Mouse (Mus musculus) ovary, postnatal 14 days (tissue): ENCODE data around the gene Zfp335.
"Not testable (repeated sequence)": the region's sequence is repeated elsewhere in the genome, so short reads cannot be mapped to it uniquely, and the experiment has no call there.

Experiments
- DNase-seq: peaks from one replicate; pipeline ENCODE4 v3.0.0; 2022; ENCODE audit warnings: low spot score

Gene Zfp335

GRCm38 (mm10) chr2:164866741-164867551 is 44.6 kb downstream of the Zfp335 start:
- DNase-seq: peak; percentile 46

GRCm38 (mm10) chr2:164864593-164864992 is 47.0 kb downstream of the Zfp335 start:
- DNase-seq: no peak

- not testable (repeated sequence) for DNase-seq
These were observed 48.1 kb downstream of the Zfp335 start for GRCm38 (mm10) chr2:164863411-164863810.

GRCm38 (mm10) chr2:164862179-164862861 is 49.2 kb downstream of the Zfp335 start:
- DNase-seq: peak; percentile 67

GRCm38 (mm10) chr2:164861094-164861493 is 50.5 kb downstream of the Zfp335 start:
- DNase-seq: no peak

- DNase-seq: no peak
These were observed 51.7 kb downstream of the Zfp335 start for GRCm38 (mm10) chr2:164859640-164860432.

GRCm38 (mm10) chr2:164859155-164859554 is 52.4 kb downstream of the Zfp335 start:
- DNase-seq: no peak

GRCm38 (mm10) chr2:164857842-164858553 is 53.6 kb downstream of the Zfp335 start:
- no peak for DNase-seq

GRCm38 (mm10) chr2:164857101-164857821 is 54.3 kb downstream of the Zfp335 start, which contains the start of gene Pltp:
Gene Pltp (minus strand): TSS chr2:164857711.
- peak; percentile 44 for DNase-seq

- no peak for DNase-seq
These were observed 55.1 kb downstream of the Zfp335 start for GRCm38 (mm10) chr2:164856309-164857100.

GRCm38 (mm10) chr2:164855572-164855971 is 56.0 kb downstream of the Zfp335 start:
- DNase-seq: not testable (repeated sequence)

- DNase-seq: no peak
These were observed 61.5 kb downstream of the Zfp335 start for GRCm38 (mm10) chr2:164850061-164850460.

- DNase-seq: no peak
These were observed 65.8 kb downstream of the Zfp335 start for GRCm38 (mm10) chr2:164845782-164846181.
